Mouse (Mus musculus): ENCODE measurements at regions not wholly inside any gene's neighbourhood (a gene's known extent, or its start where the extent isn't known, plus 50 kb on each side); places are given as distances from the start of the nearest gene placed in this dataset.
A peak's percentile ranks its signal among the peaks of the same experiment; 100 is the strongest.

GRCm38 (mm10) chr10:71485063-71485762 is 137.7 kb downstream of the Ipmk start:
- Histone ChIP-seq H3K9me3 (ENCODE audit: low read length) (no peaks in the 10 kb centered on the region), H3K4me1 (ENCODE audit: insufficient read depth, low read length) (peaks cover 5% of the 10 kb centered on the region; the same call in 1 of the 2 replicates), H3K4me2 (ENCODE audit: low read depth, low read length, poor library complexity, severe bottlenecking) (peak overlapping the region; percentile 33), H3K36me3 (ENCODE audit: insufficient read depth, low read length) (no peaks in the 10 kb centered on the region), H3K4me3 (ENCODE audit: low read depth, low read length) (0 out of 2 replicates have a peak overlapping the region, but pooled peaks have one; percentile 5), H3K9ac (replicated peaks; ENCODE audit: low read length, poor library complexity, severe bottlenecking) (no peak overlapping the region), H3K27me3 (ENCODE audit: insufficient read depth, low read length) (no peaks in the 10 kb centered on the region), H3K27ac (ENCODE audit: low read depth, low read length) (no peak overlapping the region)
- DNase-seq (ENCODE audit: low spot score) = peak; percentile 76
- TF ChIP-seq CTCF (IDR thresholded peaks at IDR 0.05) = 0 out of 2 replicates have a peak, but pooled peaks have one; percentile 5
- peak; percentile 63; the same call in 1 of the 2 replicates for ATAC-seq (ENCODE audit: low FRiP score)
- 28% methylated on average over 17 of the region's 17 CpGs for WGBS

DNA sequence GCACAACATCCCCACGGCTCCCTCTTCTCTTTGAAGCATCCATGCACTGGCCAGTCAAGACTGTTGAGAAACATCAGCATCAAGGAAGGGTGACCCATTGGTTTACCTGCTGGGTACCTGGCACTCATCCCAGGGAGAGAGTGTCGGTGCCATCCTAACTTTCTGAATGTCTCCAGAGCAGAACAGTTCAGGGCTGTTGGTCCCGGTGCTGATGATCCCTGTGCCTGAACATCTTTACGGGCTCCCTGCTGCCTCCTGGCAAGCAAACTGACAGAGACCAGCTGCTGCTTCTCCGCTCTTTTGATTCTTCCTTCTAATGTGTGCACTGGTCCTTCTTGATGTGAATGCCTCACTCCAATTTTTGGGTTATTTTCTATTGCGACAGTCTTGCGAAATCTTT is 142.2 kb downstream of the Ipmk start:
- H3K4me2 ChIP-seq (ENCODE audit: low read depth, low read length, poor library complexity, severe bottlenecking) = no peak overlapping the region
- H3K27me3 ChIP-seq (ENCODE audit: insufficient read depth, low read length) = no peaks in the 10 kb centered on the region
- no peak for TF ChIP-seq CTCF (IDR thresholded peaks at IDR 0.05)
- WGBS = 91% methylated on average over 7 of the region's 7 CpGs
- H3K36me3 ChIP-seq (ENCODE audit: insufficient read depth, low read length) = no peaks in the 10 kb centered on the region
- H3K4me3 ChIP-seq (ENCODE audit: low read depth, low read length) = no peak overlapping the region
- ATAC-seq (ENCODE audit: low FRiP score) = no peak
- peaks cover 5% of the 10 kb centered on the region; the same call in 1 of the 2 replicates for H3K4me1 ChIP-seq (ENCODE audit: insufficient read depth, low read length)
- peak; percentile 42 for DNase-seq (ENCODE audit: low spot score)
- no peak overlapping the region for H3K9ac ChIP-seq (replicated peaks; ENCODE audit: low read length, poor library complexity, severe bottlenecking)
- no peaks in the 10 kb centered on the region for H3K9me3 ChIP-seq (ENCODE audit: low read length)
- no peak overlapping the region for H3K27ac ChIP-seq (ENCODE audit: low read depth, low read length)

GRCm38 (mm10) chr10:71502096-71502495 is 154.5 kb downstream of the Ipmk start:
- 61% methylated on average over 4 of the region's 5 CpGs for WGBS
- ATAC-seq (ENCODE audit: low FRiP score) = no peak
- H3K4me2 ChIP-seq (ENCODE audit: low read depth, low read length, poor library complexity, severe bottlenecking) = no peak overlapping the region
- H3K9me3 ChIP-seq (ENCODE audit: low read length) = no peaks in the 10 kb centered on the region
- H3K4me3 ChIP-seq (ENCODE audit: low read depth, low read length) = no peak overlapping the region
- TF ChIP-seq CTCF (IDR thresholded peaks at IDR 0.05) = no peak
- peak; percentile 15 for DNase-seq (ENCODE audit: low spot score)
- no peak overlapping the region for H3K27ac ChIP-seq (ENCODE audit: low read depth, low read length)
- H3K4me1 ChIP-seq (ENCODE audit: insufficient read depth, low read length) = no peaks in the 10 kb centered on the region
- no peaks in the 10 kb centered on the region for H3K27me3 ChIP-seq (ENCODE audit: insufficient read depth, low read length)
- no peak overlapping the region for H3K9ac ChIP-seq (replicated peaks; ENCODE audit: low read length, poor library complexity, severe bottlenecking)
- H3K36me3 ChIP-seq (ENCODE audit: insufficient read depth, low read length) = no peaks in the 10 kb centered on the region

GRCm38 (mm10) chr10:71504219-71504618 is 156.7 kb downstream of the Ipmk start:
- H3K4me3 ChIP-seq (ENCODE audit: low read depth, low read length) = no peak overlapping the region
- TF ChIP-seq CTCF (IDR thresholded peaks at IDR 0.05) = no peak
- no peaks in the 10 kb centered on the region for H3K9me3 ChIP-seq (ENCODE audit: low read length)
- no peak overlapping the region for H3K9ac ChIP-seq (replicated peaks; ENCODE audit: low read length, poor library complexity, severe bottlenecking)
- WGBS = 89% methylated on average over 1 of the region's 1 CpGs
- DNase-seq (ENCODE audit: low spot score) = no peak
- H3K36me3 ChIP-seq (ENCODE audit: insufficient read depth, low read length) = no peaks in the 10 kb centered on the region
- H3K4me1 ChIP-seq (ENCODE audit: insufficient read depth, low read length) = no peaks in the 10 kb centered on the region
- no peaks in the 10 kb centered on the region for H3K27me3 ChIP-seq (ENCODE audit: insufficient read depth, low read length)
- no peak overlapping the region for H3K4me2 ChIP-seq (ENCODE audit: low read depth, low read length, poor library complexity, severe bottlenecking)
- no peak for ATAC-seq (ENCODE audit: low FRiP score)
- no peak overlapping the region for H3K27ac ChIP-seq (ENCODE audit: low read depth, low read length)

DNA sequence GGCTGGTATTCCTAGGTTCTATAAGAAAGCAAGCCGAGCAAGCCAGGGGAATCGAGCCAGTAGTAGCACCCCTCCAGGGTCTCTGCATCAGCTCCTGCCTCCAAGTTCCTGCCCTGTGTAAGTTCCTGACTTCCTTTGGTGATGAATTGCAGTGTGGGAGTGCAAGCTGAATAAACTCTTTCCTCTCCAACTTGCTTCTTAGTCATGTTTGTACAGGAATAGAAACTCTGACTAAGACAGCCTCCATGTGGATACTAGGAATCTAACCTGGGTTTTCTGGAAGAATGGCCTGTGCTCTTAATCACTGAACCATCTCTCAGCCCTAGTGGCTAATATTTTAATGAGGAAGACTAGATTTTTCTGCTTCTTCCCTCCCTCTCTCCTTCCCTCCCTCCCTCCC is 177.7 kb downstream of the Ipmk start:
- no peak overlapping the region for H3K9ac ChIP-seq (replicated peaks; ENCODE audit: low read length, poor library complexity, severe bottlenecking)
- TF ChIP-seq CTCF (IDR thresholded peaks at IDR 0.05) = no peak
- no peaks in the 10 kb centered on the region for H3K4me1 ChIP-seq (ENCODE audit: insufficient read depth, low read length)
- no peaks in the 10 kb centered on the region for H3K36me3 ChIP-seq (ENCODE audit: insufficient read depth, low read length)
- no peaks in the 10 kb centered on the region for H3K9me3 ChIP-seq (ENCODE audit: low read length)
- 86% methylated on average over 2 of the region's 2 CpGs for WGBS
- no peak overlapping the region for H3K4me3 ChIP-seq (ENCODE audit: low read depth, low read length)
- ATAC-seq (ENCODE audit: low FRiP score) (no peak), DNase-seq (ENCODE audit: low spot score) (no peak)
- no peak overlapping the region for H3K4me2 ChIP-seq (ENCODE audit: low read depth, low read length, poor library complexity, severe bottlenecking)
- H3K27me3 ChIP-seq (ENCODE audit: insufficient read depth, low read length) = no peaks in the 10 kb centered on the region
- no peak overlapping the region for H3K27ac ChIP-seq (ENCODE audit: low read depth, low read length)

DNA sequence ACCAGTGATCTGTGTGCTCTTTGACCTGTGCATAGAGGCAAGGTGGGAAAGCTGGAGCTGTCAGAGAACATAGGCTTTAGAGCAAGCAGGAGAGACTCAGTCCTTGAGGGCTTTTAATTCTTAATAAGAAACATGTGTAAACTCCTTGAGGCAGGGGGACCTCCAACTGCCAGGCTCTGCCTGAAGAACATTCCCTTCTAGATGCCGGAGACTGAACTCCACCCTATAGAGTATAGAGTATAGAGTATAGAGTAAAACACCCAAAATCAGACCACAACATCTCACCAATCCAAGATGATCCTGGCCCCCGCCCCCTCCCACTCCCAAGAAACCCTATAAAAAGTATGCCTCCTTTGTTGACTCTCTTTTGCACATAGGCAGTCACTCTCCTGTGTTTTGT is 186.2 kb downstream of the Ipmk start:
- WGBS = 81% methylated on average over 2 of the region's 2 CpGs
- no peaks in the 10 kb centered on the region for H3K9me3 ChIP-seq (ENCODE audit: low read length)
- no peak overlapping the region for H3K4me2 ChIP-seq (ENCODE audit: low read depth, low read length, poor library complexity, severe bottlenecking)
- H3K36me3 ChIP-seq (ENCODE audit: insufficient read depth, low read length) = no peaks in the 10 kb centered on the region
- no peak for TF ChIP-seq CTCF (IDR thresholded peaks at IDR 0.05)
- DNase-seq (ENCODE audit: low spot score) = no peak
- H3K27me3 ChIP-seq (ENCODE audit: insufficient read depth, low read length) = no peaks in the 10 kb centered on the region
- no peak overlapping the region for H3K9ac ChIP-seq (replicated peaks; ENCODE audit: low read length, poor library complexity, severe bottlenecking)
- ATAC-seq (ENCODE audit: low FRiP score) = no peak
- H3K4me3 ChIP-seq (ENCODE audit: low read depth, low read length) = no peak overlapping the region
- no peaks in the 10 kb centered on the region for H3K4me1 ChIP-seq (ENCODE audit: insufficient read depth, low read length)
- no peak overlapping the region for H3K27ac ChIP-seq (ENCODE audit: low read depth, low read length)
